Mouse (Mus musculus) gastrocnemius, postnatal 4 days (tissue): ENCODE measurements around the gene 4930535I16Rik. TPM values are rescaled to one million over a fixed set of nuclear protein-coding genes. Genes with fewer than 3 reads are reported as not detected.

Experiments
- DNase-seq, 2 experiments: peaks; one replicate each; pipeline ENCODE4 v3.0.0; 2021 to 2022; ENCODE audit warnings: low spot score in 2 of 2, mixed read lengths in 2 of 2
- total RNA-seq, 2 experiments: library from RNA; stranded (reverse); gene quantifications; 2 replicates each; pipeline ENCODE4 v1.2.3; 2021

4930535I16Rik gene
- total RNA-seq, 2 experiments from 2014 or later, result not detected

DNA sequence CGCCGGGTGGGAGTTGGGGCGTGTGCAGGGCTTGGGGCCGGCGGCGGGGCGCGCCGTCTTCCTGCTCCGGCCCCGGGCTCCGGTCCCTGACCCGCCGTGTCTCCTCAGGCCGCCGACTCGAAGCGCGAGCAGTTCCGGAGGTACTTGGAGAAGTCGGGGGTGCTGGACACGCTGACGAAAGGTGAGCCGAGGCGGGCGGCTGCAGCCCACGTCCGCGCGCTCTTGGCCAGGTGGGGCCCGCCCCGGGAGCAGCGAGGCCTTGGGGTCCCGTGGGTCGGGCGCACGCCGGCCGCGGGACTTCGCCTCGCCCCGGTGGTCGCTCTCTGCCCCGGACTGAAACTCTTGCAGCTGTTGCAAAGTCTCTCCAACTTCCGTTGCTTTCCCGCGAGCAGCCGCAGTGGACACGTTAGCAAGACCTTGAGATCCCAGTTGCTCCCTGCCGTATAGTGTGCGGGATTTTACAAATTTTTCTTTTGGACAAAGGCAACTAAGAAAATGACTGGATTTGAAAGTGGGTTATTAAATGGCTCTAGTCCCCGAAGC is 12.6 kb downstream of the 4930535I16Rik start:
- no peak for DNase-seq

- DNase-seq, result peak; percentile 99
These were observed 13.3 kb downstream of the 4930535I16Rik start, which contains the start of gene Mycbp for GRCm38 (mm10) chr4:123904333-123905125. Gene Mycbp (plus strand): TSS chr4:123904832.

- no peak for DNase-seq
These were observed 14.4 kb downstream of the 4930535I16Rik start for GRCm38 (mm10) chr4:123903432-123903831.

DNA sequence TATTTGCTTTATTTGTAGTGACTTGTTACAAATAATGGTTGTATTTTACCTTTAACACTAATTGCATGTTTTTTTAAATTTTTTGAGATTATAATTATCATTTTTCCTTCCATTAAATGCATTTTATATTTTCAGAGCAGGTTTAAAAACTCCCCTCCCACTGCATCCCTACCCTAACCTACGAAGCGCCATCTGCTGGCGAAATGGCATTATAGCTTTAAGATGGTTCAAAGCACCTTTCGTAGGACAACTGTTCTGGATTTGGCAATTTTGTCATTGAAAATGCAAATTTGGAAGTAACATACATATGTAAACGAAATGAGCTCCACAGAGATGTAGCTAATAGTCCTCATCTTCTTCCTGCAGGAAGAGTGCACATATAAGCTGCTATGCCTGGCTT is 19.1 kb downstream of the 4930535I16Rik start:
- peak in 1 of 2 experiments; percentile 38 for DNase-seq

DNA sequence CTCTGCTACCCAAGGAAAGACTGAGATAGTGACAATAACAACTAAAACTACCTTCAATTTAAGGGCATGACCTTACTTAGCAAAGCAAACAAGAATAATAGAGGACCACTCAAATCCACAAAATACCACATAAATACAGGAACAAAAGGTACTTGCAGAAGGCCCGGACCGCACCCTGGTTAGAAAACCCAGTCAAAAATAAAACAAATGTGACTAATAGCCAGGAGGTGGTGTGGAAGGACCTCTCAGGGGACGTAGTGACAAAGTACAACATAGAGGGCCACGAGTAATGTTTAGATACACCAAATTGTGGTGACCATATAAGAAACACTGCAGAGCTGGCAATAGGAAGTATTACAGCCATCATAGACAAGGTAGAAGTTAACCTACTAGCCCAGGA is 23.5 kb downstream of the 4930535I16Rik start:
- DNase-seq, result no peak

DNA sequence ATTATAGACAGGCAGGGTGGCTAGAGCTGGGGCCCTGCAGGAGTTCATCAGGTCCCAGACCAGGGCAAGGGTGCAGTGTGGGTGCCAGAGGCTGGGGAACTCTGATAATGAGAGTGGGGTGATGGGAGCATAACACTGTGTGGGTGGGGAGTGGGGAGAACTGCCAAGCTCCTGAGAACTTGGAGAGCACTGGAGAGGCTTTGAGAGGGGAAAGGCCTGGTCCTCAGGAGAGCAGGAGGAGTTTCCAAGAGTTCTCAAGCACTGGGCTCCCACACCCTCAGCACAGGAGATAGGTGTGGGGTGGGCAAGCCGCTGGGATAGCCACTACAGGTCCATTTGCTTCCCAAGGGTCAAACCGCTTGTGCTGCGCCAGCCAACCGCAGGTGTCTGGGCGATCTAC is 24.1 kb downstream of the 4930535I16Rik start:
- no peak for DNase-seq

Other genes starting within 250 kb of the 4930535I16Rik start
- 100 to 1,000 TPM; 209 TPM for gene Macf1, start 233.7 kb downstream of the 4930535I16Rik start, total RNA-seq
- gene Ndufs5, start 199.8 kb downstream of the 4930535I16Rik start, total RNA-seq, result 100 to 1,000 TPM; 200 to 214 TPM
- 10 to 100 TPM; 24.5 to 27.4 TPM for gene Akirin1, start 167.7 kb downstream of the 4930535I16Rik start, total RNA-seq
- gene Rhbdl2, start 130.1 kb downstream of the 4930535I16Rik start, total RNA-seq, result under 1 TPM in 1 of 2 experiments, not detected in 1; 0.29 TPM
- gene 4933427I04Rik, start 58.3 kb downstream of the 4930535I16Rik start, total RNA-seq, result not detected
- 10 to 100 TPM; 27.8 to 30.2 TPM for gene Mycbp, start 13.2 kb downstream of the 4930535I16Rik start, total RNA-seq
- gene Rragc, start 576 bp downstream of the 4930535I16Rik start, total RNA-seq, result 10 to 100 TPM; 43.0 to 44.3 TPM